Mouse (Mus musculus) forebrain, embryonic 10.5 days (tissue): ENCODE measurements around the gene Smg1. TPM values are rescaled to one million over a fixed set of nuclear protein-coding genes. Genes with fewer than 3 reads are reported as not detected.

ENCODE experiments used
- DNase-seq: peaks from one replicate; pipeline ENCODE4 v3.0.0-alpha.2; 2017; ENCODE audit warnings: low spot score; ENCODE audit errors: extremely low spot score
- H3K27ac ChIP-seq: fragments of 300-500 bp; sonication (generic); 2 replicates; pipeline ENCODE4 v1.5.1; 2016; ENCODE audit warnings: mild to moderate bottlenecking
- H3K27me3 ChIP-seq: fragments of 300-500 bp; sonication (generic); 2 replicates; pipeline ENCODE4 v1.6.1; 2016; ENCODE audit warnings: mild to moderate bottlenecking; ENCODE audit not compliant: poor library complexity, severe bottlenecking
- H3K36me3 ChIP-seq: fragments of 300-500 bp; sonication (generic); replicated peaks from 2 replicates; pipeline ENCODE4 v1.6.1; 2016; ENCODE audit warnings: mild to moderate bottlenecking, moderate library complexity
- H3K4me1 ChIP-seq: fragments of 300-500 bp; sonication (generic); 2 replicates; pipeline ENCODE4 v1.6.1; 2016
- H3K4me3 ChIP-seq: fragments of 300-500 bp; sonication (generic); 2 replicates; pipeline ENCODE4 v1.5.1; 2016; ENCODE audit warnings: mild to moderate bottlenecking, moderate library complexity
- H3K9me3 ChIP-seq: fragments of 300-500 bp; sonication (generic); 2 replicates; pipeline ENCODE4 v1.6.1; 2016; ENCODE audit warnings: mild to moderate bottlenecking, moderate library complexity
- WGBS: fragments of 180-500 bp; shearing (Covaris S2); methylation state at CpG from one replicate; pipeline ENCODE4 v1.1.7; 2016; 5-methylcytosine and 5-hydroxymethylcytosine counted together
- polyA plus RNA-seq: library from polyadenylated mRNA; unstranded; fragments of >200 nt; fragmentation: Nextera tagmentation; extraction: Ambion mirVana; gene quantifications from 2 replicates; pipeline ENCODE4 v1.2.1, GENCODE M21; 2016

Smg1 gene
- polyA plus RNA-seq, 1 experiment from 2014 or later = 15.9 TPM

DNA sequence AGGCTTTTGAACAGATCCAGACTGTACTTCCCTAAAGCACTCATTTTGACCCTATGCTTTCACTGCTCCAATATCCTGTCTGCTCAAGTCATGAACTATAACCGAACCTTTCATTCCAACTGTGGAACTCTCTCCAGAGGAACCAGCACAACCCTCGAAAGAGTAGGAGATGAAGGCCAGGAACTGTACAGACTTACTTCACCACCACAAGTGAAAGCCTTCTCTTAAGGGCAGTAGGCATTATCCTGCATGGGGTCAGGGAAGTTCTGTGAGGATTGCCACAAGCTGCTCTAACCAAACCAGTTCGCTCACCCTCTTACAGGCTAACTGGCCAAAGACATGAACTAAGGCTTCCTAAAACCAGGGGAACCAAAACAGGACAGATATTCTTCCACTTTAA lies 132.3 kb downstream of the Smg1 start:
- peaks cover 51% of the 10 kb centered on the region for H3K4me1 ChIP-seq
- peak overlapping the region; percentile 99; the same call in 1 of the 2 replicates for H3K4me3 ChIP-seq
- no peaks in the 10 kb centered on the region for H3K27me3 ChIP-seq
- no peaks in the 10 kb centered on the region for H3K9me3 ChIP-seq
- DNase-seq = no peak
- H3K27ac ChIP-seq = no peak overlapping the region
- H3K36me3 ChIP-seq = peaks cover 89% of the 10 kb centered on the region
- 82% methylated on average over 3 of the region's 3 CpGs for WGBS

DNA sequence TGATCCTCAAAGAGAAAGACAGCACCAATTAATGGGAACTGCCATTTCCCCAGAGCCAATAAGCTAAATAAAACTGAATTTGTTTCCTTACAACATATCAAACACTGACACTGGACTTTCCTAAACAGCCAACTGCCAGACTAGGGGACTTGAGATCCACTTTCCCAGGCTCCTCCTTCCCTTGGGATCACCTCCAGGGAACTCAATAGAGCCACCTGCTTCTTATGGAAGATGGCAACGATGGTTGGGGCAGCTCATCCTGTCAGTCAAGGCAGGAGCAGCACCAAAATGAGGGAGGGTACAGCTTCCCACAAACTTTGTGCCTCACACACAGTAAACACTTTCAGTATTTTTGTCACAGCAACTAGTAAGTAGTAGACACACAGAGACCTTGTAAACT lies 135.8 kb downstream of the Smg1 start:
- Histone ChIP-seq H3K9me3 (no peaks in the 10 kb centered on the region), H3K4me3 (no peak overlapping the region), H3K4me1 (peaks cover 33% of the 10 kb centered on the region), H3K27me3 (no peaks in the 10 kb centered on the region), H3K36me3 (peaks cover 89% of the 10 kb centered on the region), H3K27ac (no peak overlapping the region)
- 76% methylated on average over 1 of the region's 1 CpGs for WGBS
- no peak for DNase-seq

DNA sequence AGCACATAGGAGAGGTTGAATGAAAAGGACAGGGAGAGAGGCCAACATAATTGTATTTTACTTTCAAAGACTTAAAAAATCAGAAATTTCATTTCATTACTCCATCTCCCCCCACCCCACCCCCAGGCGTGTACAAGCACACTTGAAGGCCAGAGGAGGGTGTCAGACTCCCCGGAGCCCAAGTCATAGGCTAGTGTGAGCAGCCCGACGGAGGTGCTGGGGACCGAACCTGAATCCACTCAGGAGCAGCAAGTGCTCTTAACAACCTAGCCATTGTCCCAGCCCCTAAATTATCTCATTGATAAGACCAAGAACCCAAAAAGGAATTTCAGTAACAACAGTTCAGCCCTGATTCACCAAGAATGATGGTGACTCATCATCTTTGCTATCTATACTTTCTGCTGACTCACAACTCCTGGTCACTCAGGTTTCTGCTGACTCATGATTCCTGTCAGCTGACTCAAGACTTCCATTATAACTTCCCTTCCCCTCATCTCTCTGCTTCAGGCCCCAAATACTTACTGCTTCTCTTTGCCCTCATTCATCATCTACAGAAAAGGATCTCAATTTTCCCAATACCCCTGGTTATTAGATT lies 138.9 kb downstream of the Smg1 start:
- Histone ChIP-seq H3K36me3 (peaks cover 58% of the 10 kb centered on the region), H3K9me3 (no peaks in the 10 kb centered on the region), H3K27ac (no peak overlapping the region), H3K4me1 (peaks cover 13% of the 10 kb centered on the region; the same call in 1 of the 2 replicates), H3K27me3 (no peaks in the 10 kb centered on the region), H3K4me3 (no peak overlapping the region)
- DNase-seq = no peak
- 77% methylated on average over 5 of the region's 5 CpGs for WGBS

DNA sequence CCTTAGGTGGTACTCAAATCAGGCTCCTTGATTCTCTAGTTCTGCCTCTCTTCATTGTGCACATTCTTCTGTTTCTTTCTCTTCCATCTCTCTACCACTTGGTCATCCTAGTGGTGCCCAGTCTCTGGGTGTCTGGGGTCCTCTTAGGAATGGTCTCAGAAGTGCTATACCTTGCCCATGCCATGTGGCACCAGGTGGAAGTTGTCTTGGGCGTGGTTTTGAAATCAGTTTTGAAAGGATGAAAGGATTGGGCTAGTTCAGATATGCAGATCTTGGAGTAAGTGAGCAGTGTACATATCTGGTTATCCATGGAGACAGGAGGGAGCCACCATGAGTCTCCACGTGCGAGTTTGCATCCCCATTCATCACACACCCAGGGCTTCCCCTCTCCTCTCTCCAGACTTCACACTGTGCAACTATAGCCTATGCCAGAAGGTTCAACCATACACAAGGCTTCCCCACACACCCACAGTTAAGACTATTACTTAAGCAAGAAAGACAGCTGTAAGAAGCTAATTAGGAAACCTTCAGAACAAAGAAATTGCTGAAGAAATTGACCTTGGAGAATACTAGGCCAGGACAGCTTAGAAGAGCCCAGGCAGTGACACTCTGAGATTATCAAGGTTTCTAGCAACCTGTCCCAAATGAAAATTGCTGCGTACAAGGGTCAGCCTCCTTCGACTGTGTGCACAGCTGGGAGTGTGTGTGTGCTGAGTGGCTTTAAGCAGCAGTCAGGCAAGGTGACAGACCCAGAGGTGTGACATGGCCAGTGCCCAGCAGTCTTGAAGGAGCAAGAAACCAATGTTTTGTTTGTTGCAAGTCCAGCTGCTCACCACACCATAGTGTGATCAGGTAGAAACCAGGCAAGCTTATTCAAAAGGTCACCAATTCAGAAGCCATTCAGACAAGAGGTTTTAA lies 139.7 kb downstream of the Smg1 start:
- peaks cover 49% of the 10 kb centered on the region for H3K36me3 ChIP-seq
- H3K27ac ChIP-seq = no peak overlapping the region
- peaks cover 13% of the 10 kb centered on the region; the same call in 1 of the 2 replicates for H3K4me1 ChIP-seq
- no peak overlapping the region for H3K4me3 ChIP-seq
- DNase-seq = no peak
- WGBS = 51% methylated on average over 5 of the region's 5 CpGs
- no peaks in the 10 kb centered on the region for H3K9me3 ChIP-seq
- H3K27me3 ChIP-seq = no peaks in the 10 kb centered on the region

DNA sequence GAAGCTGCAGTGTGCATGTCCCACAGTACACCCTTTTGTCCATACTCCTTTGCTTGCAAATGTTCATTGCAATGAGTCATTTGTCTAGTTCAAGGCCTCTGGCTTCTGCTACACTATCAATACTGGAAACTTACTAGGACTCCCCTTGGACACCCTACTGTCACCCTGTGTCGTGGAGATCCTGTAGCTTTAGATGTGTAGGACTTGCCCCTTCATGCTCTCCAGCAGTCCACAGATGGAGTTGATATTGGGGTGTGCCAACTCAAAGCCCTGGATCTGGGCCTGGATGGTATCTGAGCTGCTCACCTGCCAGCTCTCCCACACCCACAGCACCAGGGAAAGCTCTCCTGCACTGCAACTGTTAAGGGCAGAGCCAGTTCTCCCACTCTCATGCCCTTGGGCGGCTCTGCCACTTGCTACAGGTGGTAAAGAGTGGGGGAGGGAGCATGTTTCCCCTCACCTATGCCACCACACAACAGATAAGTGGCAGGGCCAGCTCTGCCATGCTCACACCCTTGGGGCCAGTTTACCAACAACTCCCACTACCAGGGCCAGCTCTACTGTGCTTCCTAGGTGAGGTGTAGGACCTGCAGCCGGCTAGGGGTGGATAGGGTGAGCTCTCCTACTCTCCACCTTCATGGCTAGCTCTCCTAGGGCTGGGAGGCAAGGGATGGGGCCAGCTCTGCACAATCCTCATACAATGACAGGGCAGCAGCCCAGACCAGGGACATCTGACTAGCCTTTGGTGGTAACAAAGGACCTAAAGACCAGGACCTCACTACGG lies 140.6 kb downstream of the Smg1 start:
- Histone ChIP-seq H3K9me3 (no peaks in the 10 kb centered on the region), H3K4me3 (no peak overlapping the region), H3K4me1 (peaks cover 13% of the 10 kb centered on the region; the same call in 1 of the 2 replicates), H3K27me3 (no peaks in the 10 kb centered on the region), H3K36me3 (peaks cover 41% of the 10 kb centered on the region), H3K27ac (no peak overlapping the region)
- DNase-seq = peak; percentile 34
- 47% methylated on average over 4 of the region's 4 CpGs for WGBS

DNA sequence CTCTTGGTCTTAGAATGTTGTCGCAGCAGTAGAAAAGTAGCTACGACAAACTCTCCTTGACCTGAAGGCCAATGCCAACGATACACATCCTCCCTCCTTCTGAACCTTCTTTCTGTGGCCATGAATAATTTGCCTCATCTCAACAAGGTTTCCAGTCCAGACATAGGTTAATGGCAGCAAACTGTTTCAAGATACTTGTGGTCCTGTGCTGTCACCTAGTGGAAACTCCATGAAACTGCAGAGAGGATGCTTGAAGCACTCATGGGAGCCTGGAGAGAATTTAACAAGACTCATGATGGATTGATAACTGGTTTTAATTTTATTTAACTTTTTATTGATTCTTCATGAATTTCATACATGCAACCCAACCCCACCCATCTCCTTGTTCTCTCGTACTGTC lies 141.2 kb downstream of the Smg1 start:
- H3K4me1 ChIP-seq = peaks cover 17% of the 10 kb centered on the region; the same call in 1 of the 2 replicates
- 59% methylated on average over 4 of the region's 4 CpGs for WGBS
- H3K27me3 ChIP-seq = no peaks in the 10 kb centered on the region

DNA sequence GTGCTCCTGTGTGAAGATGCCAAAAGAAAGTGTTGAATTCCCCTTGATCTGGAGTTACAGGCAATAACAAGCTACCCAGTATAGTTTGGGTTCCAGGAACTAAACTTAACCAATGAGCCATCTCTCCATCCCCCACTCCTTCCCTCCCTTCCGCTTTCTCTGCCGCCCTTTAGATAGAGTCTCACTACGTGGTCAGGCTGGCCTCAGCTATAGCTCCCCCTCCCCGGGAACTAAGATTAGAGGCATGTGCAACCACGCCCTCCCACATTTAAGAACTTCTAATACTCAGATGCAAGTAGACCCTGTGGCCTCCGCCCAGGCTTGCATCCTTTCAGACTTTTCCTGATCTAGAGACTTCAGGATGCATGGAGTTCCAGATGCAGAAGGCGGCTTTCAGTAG lies 145.9 kb downstream of the Smg1 start:
- H3K27me3 ChIP-seq = no peaks in the 10 kb centered on the region
- no peaks in the 10 kb centered on the region for H3K9me3 ChIP-seq
- H3K36me3 ChIP-seq = no peaks in the 10 kb centered on the region
- WGBS = 71% methylated on average over 7 of the region's 7 CpGs
- peaks cover 12% of the 10 kb centered on the region; the same call in 1 of the 2 replicates for H3K4me1 ChIP-seq
- no peak overlapping the region for H3K4me3 ChIP-seq
- no peak overlapping the region for H3K27ac ChIP-seq
- no peak for DNase-seq

More for the DNA sequence above, 141.2 kb downstream of the Smg1 start:
- Histone ChIP-seq H3K36me3 (peaks cover 34% of the 10 kb centered on the region), H3K27ac (no peak overlapping the region), H3K4me3 (no peak overlapping the region), H3K9me3 (no peaks in the 10 kb centered on the region)
- DNase-seq = peak; percentile 51

Other genes with a start within 250 kb of the Smg1 start
- gene Rps15a, start 127.5 kb downstream of the Smg1 start, polyA plus RNA-seq = 655 and 667 TPM in 2 replicates
- gene Arl6ip1, start 114.0 kb downstream of the Smg1 start, polyA plus RNA-seq = 495 and 509 TPM in 2 replicates
- gene Syt17, start 204.6 kb upstream of the Smg1 start, polyA plus RNA-seq = 1.2 and 1.4 TPM in 2 replicates
- gene Itpripl2, start 248.3 kb upstream of the Smg1 start, polyA plus RNA-seq = 0.82 and 0.95 TPM in 2 replicates